In the genomic region with DNA sequence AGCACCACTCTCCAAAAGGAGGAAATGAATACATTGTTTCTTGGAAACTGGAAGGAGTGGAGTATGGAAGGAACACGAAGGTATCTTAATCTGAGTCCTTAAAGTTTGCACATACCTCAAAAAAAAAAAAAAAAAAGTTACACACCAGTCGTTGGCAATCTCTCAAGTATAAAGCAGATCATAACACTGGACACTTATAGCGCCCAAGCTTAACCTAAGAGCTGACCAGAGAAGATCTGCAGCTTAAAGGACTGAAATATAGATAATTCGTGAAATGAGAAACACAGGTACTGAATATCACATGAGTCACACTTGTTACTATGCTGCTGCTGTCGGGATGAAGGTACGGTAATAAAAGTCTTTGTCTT, we compare ENCODE assay signal across 9 mouse cellular contexts. TPM values are rescaled to one million over a fixed set of nuclear protein-coding genes. Genes with fewer than 3 reads are reported as not detected.
DNase-seq lines count a peak whose midpoint lies in the region; ATAC-seq and TF ChIP-seq lines count a peak whose summit lies in the region.
"Had no signal": no experiment of that assay in that cellular context is flagged by ENCODE, and none has a peak within 500 bp of the region (broad histone marks: within the 10 kb centered on the region; RNA-seq: fewer than 3 reads in every experiment).

No protein-coding gene starts in this region.

- DNase-seq in heart, postnatal 14 days = no peak
- DNase-seq in ES-E14 (ENCODE audit: low read depth, low spot score) = no peak
- no peak for DNase-seq in adrenal gland, postnatal 14 days
- DNase-seq in layer of hippocampus, adult 9-10 months (ENCODE audit: low spot score) = no peak
- no peak for DNase-seq in frontal cortex, postnatal 14 days (ENCODE audit: low spot score in 2 of 2)

- peak overlapping the region; percentile 77 to 97 for H3K4me3 ChIP-seq in heart, embryonic 14.5 days (ENCODE audit: control insufficient read depth in 1 of 2, insufficient read depth in 1 of 2, low read depth in 1 of 2, low read length in 2 of 2)
- H3K4me3 ChIP-seq in ES-E14 (ENCODE audit: insufficient read depth in 1 of 2, low read depth in 1 of 2, low read length in 2 of 2, poor library complexity in 1 of 2, severe bottlenecking in 1 of 2) = peak overlapping the region; percentile 62 to 81
- H3K4me3 ChIP-seq in forebrain, embryonic 16.5 days (replicated peaks; ENCODE audit: low read length) = peak overlapping the region; percentile 89

- intact Hi-C loops in heart, postnatal 14 days (cut with DNase I) = loop anchor here (2.0 to 5.0 kb wide), 2 partner anchors 77 to 141 kb away; no protein-coding TSS in a partner anchor

- no peaks in the 10 kb centered on the region for H3K27me3 ChIP-seq in heart, embryonic 14.5 days (ENCODE audit: control insufficient read depth, insufficient read depth, low read length)
- no peaks in the 10 kb centered on the region for H3K27me3 ChIP-seq in forebrain, embryonic 16.5 days (replicated peaks; ENCODE audit: control insufficient read depth, insufficient read depth, low read length)

- peak overlapping the region; percentile 75 to 83 for H3K27ac ChIP-seq in heart, embryonic 14.5 days (replicated peaks in 1 of 2; ENCODE audit: control insufficient read depth in 1 of 2, insufficient read depth in 1 of 2, low read depth in 2 of 2, low read length in 2 of 2)
- H3K27ac ChIP-seq in ES-E14 (ENCODE audit: insufficient read depth, low read depth, low read length, poor library complexity, severe bottlenecking) = no peak overlapping the region
- peak overlapping the region; percentile 72 for H3K27ac ChIP-seq in forebrain, embryonic 16.5 days (ENCODE audit: low read length)

- peak overlapping the region; percentile 90 for H3K9ac ChIP-seq in heart, embryonic 14.5 days (ENCODE audit: low read length)
- peak overlapping the region; percentile 75 for H3K9ac ChIP-seq in ES-E14 (ENCODE audit: insufficient read depth, low read depth, low read length, poor library complexity, severe bottlenecking)
- peak overlapping the region; percentile 77 for H3K9ac ChIP-seq in forebrain, embryonic 16.5 days (replicated peaks; ENCODE audit: low read depth, low read length)

- in situ Hi-C loops in ES-E14 (cut with MboI; ENCODE audit: low sequenced_read_pairs in 2 of 2, unreplicated experiment in 2 of 2) = no loop called here

- H3K4me2 ChIP-seq in heart, embryonic 14.5 days (ENCODE audit: low read length) = peak overlapping the region; percentile 81
- H3K4me2 ChIP-seq in forebrain, embryonic 16.5 days (ENCODE audit: low read length) = peak overlapping the region; percentile 81

- ATAC-seq in heart, embryonic 14.5 days (ENCODE audit: insufficient number of reproducible peaks, insufficient read depth, low FRiP score, low read depth) = no peak
- no peak for ATAC-seq in forebrain, embryonic 16.5 days
- ATAC-seq in megakaryocyte progenitor cell, adult 5-6 weeks (replicated peaks; ENCODE audit: poor library complexity) = peak; percentile 1; the same call in 1 of the 2 replicates

- H3K36me3 ChIP-seq in heart, embryonic 14.5 days (ENCODE audit: control insufficient read depth, insufficient read depth, low read length) = peaks cover 16% of the 10 kb centered on the region
- no peaks in the 10 kb centered on the region for H3K36me3 ChIP-seq in ES-E14 (ENCODE audit: control insufficient read depth, insufficient read depth, low read length, poor library complexity, severe bottlenecking)
- peaks cover 9% of the 10 kb centered on the region; the same call in 1 of the 2 replicates for H3K36me3 ChIP-seq in forebrain, embryonic 16.5 days (ENCODE audit: control insufficient read depth, insufficient read depth)

- no peaks in the 10 kb centered on the region for H3K9me3 ChIP-seq in heart, embryonic 14.5 days (ENCODE audit: control insufficient read depth, low read length)
- no peaks in the 10 kb centered on the region for H3K9me3 ChIP-seq in ES-E14 (ENCODE audit: control insufficient read depth, insufficient read depth, low read depth, low read length)
- no peaks in the 10 kb centered on the region for H3K9me3 ChIP-seq in forebrain, embryonic 16.5 days (ENCODE audit: control insufficient read depth, low read length)

- WGBS in heart, embryonic 14.5 days = 2% methylated on average over 6 of the region's 6 CpGs
- 6% methylated on average over 6 of the region's 6 CpGs for WGBS in forebrain, embryonic 16.5 days

- peaks cover 0 to 9% of the 10 kb centered on the region in 2 experiments; a peak in 1 of 4 replicates for H3K4me1 ChIP-seq in heart, embryonic 14.5 days (ENCODE audit: control insufficient read depth in 2 of 2, insufficient read depth in 2 of 2, low read length in 2 of 2)
- H3K4me1 ChIP-seq in ES-E14 (ENCODE audit: control insufficient read depth in 2 of 2, insufficient read depth in 2 of 2, low read length in 2 of 2, poor library complexity in 1 of 2) = no peaks in the 10 kb centered on the region
- H3K4me1 ChIP-seq in forebrain, embryonic 16.5 days (replicated peaks; ENCODE audit: control insufficient read depth, insufficient read depth, low read length) = peaks cover 12% of the 10 kb centered on the region

TF ChIP-seq in ES-E14, 5 proteins besides CTCF, POLR2A, EP300 and RAD21:
- TF ChIP-seq HCFC1 (IDR thresholded peaks at IDR 0.05; ENCODE audit: borderline replicate concordance, insufficient read depth, low read length) = no peak
- TF ChIP-seq MAFK (IDR thresholded peaks at IDR 0.05; ENCODE audit: insufficient read depth, low read depth, low read length) = no peak
- no peak for TF ChIP-seq CHD2 (IDR thresholded peaks at IDR 0.05; ENCODE audit: low read depth, low read length)
- TF ChIP-seq ZC3H11A (IDR thresholded peaks at IDR 0.05; ENCODE audit: borderline replicate concordance, low read depth, low read length) = no peak
- peak; percentile 84; the same call in 1 of the 2 replicates for TF ChIP-seq ZNF384 (IDR thresholded peaks at IDR 0.05; ENCODE audit: low read depth, low read length)

RNA-seq across cellular contexts. Expression of a gene that starts 0.6 kb away (rescaled TPM):
- 22.6 and 22.7 TPM in 2 replicates for polyA plus RNA-seq in heart, embryonic 14.5 days (2014; fragmentation: Nextera tagmentation; extraction: Ambion mirVana)
- 10 to 100 TPM; 14.0 to 15.5 TPM for total RNA-seq in heart, postnatal 14 days (2021)
- total RNA-seq in ES-E14 (2012; rRNA removed) = 42.1 and 60.6 TPM in 2 replicates
- polyA plus RNA-seq in forebrain, embryonic 16.5 days (2015; fragmentation: Nextera tagmentation; extraction: Ambion mirVana) = 28.6 and 29.3 TPM in 2 replicates
- 44.1 and 53.1 TPM in 2 replicates for total RNA-seq in megakaryocyte progenitor cell, adult 5-6 weeks (2015)
- total RNA-seq in megakaryocyte progenitor cell, adult 5-6 weeks (2017) = 43.6 and 56.7 TPM in 2 replicates
- total RNA-seq in adrenal gland, postnatal 14 days (2021) = 23.3 and 24.2 TPM in 2 replicates

RNA-seq across cellular contexts. Expression of a gene that starts 28.9 kb away (rescaled TPM):
- polyA plus RNA-seq in heart, embryonic 14.5 days (2014; fragmentation: Nextera tagmentation; extraction: Ambion mirVana) = 2.8 and 4.3 TPM in 2 replicates
- 1 to 10 TPM; 6.5 to 6.9 TPM for total RNA-seq in heart, postnatal 14 days (2021)
- total RNA-seq in ES-E14 (2012; rRNA removed) = 0.95 and 2.3 TPM in 2 replicates
- polyA plus RNA-seq in forebrain, embryonic 16.5 days (2015; fragmentation: Nextera tagmentation; extraction: Ambion mirVana) = 30.5 and 33.3 TPM in 2 replicates
- total RNA-seq in megakaryocyte progenitor cell, adult 5-6 weeks (2015) = not detected in 2 replicates
- not detected in 2 replicates for total RNA-seq in megakaryocyte progenitor cell, adult 5-6 weeks (2017)
- total RNA-seq in adrenal gland, postnatal 14 days (2021) = 6.9 and 9.6 TPM in 2 replicates
- total RNA-seq: hematopoietic stem cell, adult 5-6 weeks had no signal
